8 mouse cellular contexts compared by ENCODE assay signal in the genomic region with DNA sequence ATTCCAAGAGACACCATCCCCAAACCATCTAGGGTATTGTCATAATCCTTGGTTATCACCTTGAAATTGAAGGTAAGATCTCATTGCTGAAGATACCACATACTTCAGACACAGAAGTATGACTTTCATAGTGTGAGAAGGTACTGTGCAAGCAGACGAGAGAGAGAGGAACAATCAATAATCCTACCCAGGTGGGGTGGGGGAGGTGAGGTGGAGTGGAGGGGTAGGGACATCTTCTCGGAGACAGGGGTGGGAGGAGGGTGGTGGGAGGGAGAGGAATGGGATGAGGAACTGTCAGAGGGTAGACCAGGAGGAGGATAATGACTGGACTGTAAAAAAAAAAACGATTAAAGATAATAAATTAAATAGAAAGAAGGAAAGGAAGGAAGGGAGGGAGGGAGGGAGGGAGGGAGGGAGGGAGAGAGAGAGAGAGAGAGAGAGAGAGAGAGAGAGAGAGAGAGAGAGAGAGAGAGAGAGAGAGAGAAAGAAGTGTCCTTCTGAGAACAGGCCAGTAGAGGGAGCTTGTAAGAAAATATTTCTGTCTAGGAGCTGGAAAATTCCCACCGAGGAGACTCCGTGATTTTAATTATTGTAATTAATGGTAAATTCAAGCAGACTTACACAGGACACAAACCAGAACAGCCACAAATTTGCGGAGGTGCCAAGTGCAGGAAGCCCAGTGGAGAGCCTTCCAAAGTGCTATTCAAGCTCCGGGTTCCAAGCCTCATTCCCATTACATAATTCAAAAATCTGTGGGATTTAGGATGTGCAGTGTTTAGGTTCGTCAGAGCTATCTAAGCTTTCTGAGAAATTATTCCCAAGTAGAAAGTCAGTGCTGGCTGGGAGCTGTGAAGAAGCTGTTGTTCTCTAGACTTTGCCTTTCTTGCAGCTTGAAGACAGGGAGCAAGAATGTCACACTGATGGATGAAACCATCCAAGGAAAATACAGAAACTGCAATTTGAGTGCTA. TPM values are rescaled to one million over a fixed set of nuclear protein-coding genes. Genes with fewer than 3 reads are reported as not detected.
A peak's percentile ranks its signal among the peaks of the same experiment; 100 is the strongest.
DNase-seq lines count a peak whose midpoint lies in the region; ATAC-seq and TF ChIP-seq lines count a peak whose summit lies in the region.

No protein-coding gene starts in this region.

- H3K4me1 ChIP-seq in hindbrain, postnatal 0 days (ENCODE audit: insufficient read depth, low read length): no peaks in the 10 kb centered on the region
- H3K4me1 ChIP-seq in neural tube, embryonic 15.5 days: peaks cover 3% of the 10 kb centered on the region; the same call in 1 of the 2 replicates

- peak overlapping the region; percentile 7; the same call in 1 of the 2 replicates for H3K4me3 ChIP-seq in gastrocnemius, adult 2 months
- H3K4me3 ChIP-seq in hindbrain, postnatal 0 days (ENCODE audit: low read length): no peak overlapping the region
- no peak overlapping the region for H3K4me3 ChIP-seq in neural tube, embryonic 15.5 days (replicated peaks)

- no peaks in the 10 kb centered on the region for H3K9me3 ChIP-seq in hindbrain, postnatal 0 days (ENCODE audit: low read length)
- no peaks in the 10 kb centered on the region for H3K9me3 ChIP-seq in neural tube, embryonic 15.5 days (replicated peaks)

- no peak overlapping the region for H3K27ac ChIP-seq in gastrocnemius, adult 2 months
- H3K27ac ChIP-seq in hindbrain, postnatal 0 days: no peak overlapping the region
- H3K27ac ChIP-seq in neural tube, embryonic 15.5 days (replicated peaks): no peak overlapping the region

- peak; percentile 38; the same call in 1 of the 2 replicates for ATAC-seq in hindbrain, postnatal 0 days
- no peak; the same call in 1 of the 2 replicates for ATAC-seq in neural tube, embryonic 15.5 days (ENCODE audit: low FRiP score)
- ATAC-seq in erythroblast, adult 5-6 weeks (replicated peaks; ENCODE audit: low FRiP score, poor library complexity, severe bottlenecking): no peak

- TF ChIP-seq CTCF in gastrocnemius, adult 2 months (IDR thresholded peaks at IDR 0.05): peak; percentile 51
- TF ChIP-seq CTCF in hindbrain, postnatal 0 days (IDR thresholded peaks at IDR 0.05; ENCODE audit: low read depth): peak; percentile 55

- H3K4me2 ChIP-seq in hindbrain, postnatal 0 days (ENCODE audit: low read depth, low read length): 0 out of 2 replicates have a peak overlapping the region, but pooled peaks have one; percentile 18
- peak overlapping the region; percentile 35; the same call in 1 of the 2 replicates for H3K4me2 ChIP-seq in neural tube, embryonic 15.5 days

- no peak overlapping the region for H3K9ac ChIP-seq in hindbrain, postnatal 0 days (replicated peaks; ENCODE audit: low read length)
- H3K9ac ChIP-seq in neural tube, embryonic 15.5 days (replicated peaks): no peak overlapping the region

- DNase-seq in gastrocnemius, adult 2 months: no peak
- DNase-seq in gastrocnemius, postnatal 36 days: no peak
- peak; percentile 41 for DNase-seq in right cerebral cortex, postnatal 25 days
- DNase-seq in right cerebral cortex, postnatal 14 days: no peak
- DNase-seq in hindbrain, postnatal 0 days (ENCODE audit: low spot score): peak; percentile 80
- no peak for DNase-seq in testis, postnatal 10 days (ENCODE audit: low spot score)

- H3K36me3 ChIP-seq in hindbrain, postnatal 0 days (ENCODE audit: insufficient read depth, low read length): no peaks in the 10 kb centered on the region
- H3K36me3 ChIP-seq in neural tube, embryonic 15.5 days: no peaks in the 10 kb centered on the region

- intact Hi-C loops in gastrocnemius, adult 2 months (cut with DNase I): loop anchor here (5.0 kb wide), 1 partner anchor 208 kb away; no protein-coding TSS in a partner anchor
- intact Hi-C loops in gastrocnemius, postnatal 36 days (cut with DNase I): loop anchor here (5.0 kb wide), 1 partner anchor 208 kb away; no protein-coding TSS in a partner anchor

- 48% methylated on average over 8 of the region's 8 CpGs for WGBS in hindbrain, postnatal 0 days
- WGBS in neural tube, embryonic 15.5 days: 41% methylated on average over 8 of the region's 8 CpGs

- H3K27me3 ChIP-seq in hindbrain, postnatal 0 days (ENCODE audit: insufficient read depth, low read length): no peaks in the 10 kb centered on the region
- no peaks in the 10 kb centered on the region for H3K27me3 ChIP-seq in neural tube, embryonic 15.5 days (replicated peaks)

RNA-seq across cellular contexts. Expression of a gene that starts 35.5 kb away (rescaled TPM):
- 10 to 100 TPM; 84.9 to 85.6 TPM for total RNA-seq in gastrocnemius, adult 2 months (2021)
- 10 to 100 TPM; 60.1 to 80.7 TPM for total RNA-seq in gastrocnemius, postnatal 36 days (2021)
- total RNA-seq in hindbrain, postnatal 0 days (2014; rRNA removed): 50.4 and 51.5 TPM in 2 replicates
- 152 TPM in 2 replicates for polyA plus RNA-seq in hindbrain, postnatal 0 days (2015; fragmentation: Nextera tagmentation; extraction: Ambion mirVana)
- 156 and 162 TPM in 2 replicates for polyA plus RNA-seq in neural tube, embryonic 15.5 days (2015; fragmentation: Nextera tagmentation; extraction: Ambion mirVana)
- 35.1 and 37.3 TPM in 2 replicates for total RNA-seq in erythroblast, adult 5-6 weeks (2015; ENCODE audit: low replicate concordance)
- 13.5 and 34.0 TPM in 2 replicates for total RNA-seq in erythroblast, adult 5-6 weeks (2017; ENCODE audit: low replicate concordance)

Comparison
In these comparisons a context has a peak if more than half of its experiments do, and no peak if none do; other contexts are left out.
1. DNase-seq: peak in right cerebral cortex, postnatal 25 days (single experiment) and hindbrain, postnatal 0 days (single experiment); none in gastrocnemius, adult 2 months (single experiment), gastrocnemius, postnatal 36 days (0 of 2), right cerebral cortex, postnatal 14 days (single experiment) and testis, postnatal 10 days (single experiment).